Mouse (Mus musculus): ENCODE data around the gene Slc31a2.

GRCm38 (mm10) chr4:62267101-62267500 is 4.7 kb downstream of the Slc31a2 start:
- TF ChIP-seq CTCF (IDR thresholded peaks at IDR 0.05; ENCODE audit: low read depth, low read length) (no peak), POLR2A (IDR thresholded peaks at IDR 0.05; ENCODE audit: insufficient read depth, low read length) (no peak)

Measured in ES-Bruce4 (cell line).